Mouse (Mus musculus) liver, adult 2 months (tissue): ENCODE measurements around the gene Rpl9.

ENCODE experiments used
- CTCF ChIP-seq: fragments of 200-500 bp; IDR thresholded peaks from 2 replicates; pipeline ENCODE4 v1.5.1; 2011; ENCODE audit warnings: low read depth, low read length, control low read depth
- POLR2A ChIP-seq: fragments of 200-500 bp; IDR thresholded peaks from 2 replicates; pipeline ENCODE4 v1.6.1; 2011; ENCODE audit warnings: low read length, control low read depth; ENCODE audit not compliant: insufficient read depth; ENCODE audit errors: extremely low read depth

- no peak for TF ChIP-seq POLR2A
- TF ChIP-seq CTCF = no peak
Observed at GRCm38 (mm10) chr5:65348168-65348567, 43.1 kb downstream of the Rpl9 start, which contains the start of gene Klb.
